Mouse (Mus musculus): ENCODE measurements around the gene Sun3. TPM values are rescaled to one million over a fixed set of nuclear protein-coding genes. Genes with fewer than 3 reads are reported as not detected.

Gene Sun3
- polyA plus RNA-seq, 1 experiment = 0.08 TPM

GRCm38 (mm10) chr11:9046546-9046945 is 2.2 kb downstream of the Sun3 start:
- Histone ChIP-seq H3K27ac (ENCODE audit: insufficient read depth, low read length) (no peak overlapping the region), H3K4me1 (ENCODE audit: control insufficient read depth, insufficient read depth, low read length) (peaks cover 3% of the 10 kb centered on the region), H3K4me3 (ENCODE audit: insufficient read depth, low read length) (no peak overlapping the region)
- TF ChIP-seq POLR2A (IDR thresholded peaks at IDR 0.05; ENCODE audit: extremely low read depth, insufficient read depth, low read length) (no peak), CTCF (IDR thresholded peaks at IDR 0.05; ENCODE audit: extremely low read depth, insufficient read depth, low read length) (no peak)

- TF ChIP-seq POLR2A (IDR thresholded peaks at IDR 0.05; ENCODE audit: extremely low read depth, insufficient read depth, low read length) = no peak
- no peak for TF ChIP-seq CTCF (IDR thresholded peaks at IDR 0.05; ENCODE audit: extremely low read depth, insufficient read depth, low read length)
- Histone ChIP-seq H3K27ac (ENCODE audit: insufficient read depth, low read length) (no peak overlapping the region), H3K4me1 (ENCODE audit: control insufficient read depth, insufficient read depth, low read length) (no peaks in the 10 kb centered on the region)
Observed at GRCm38 (mm10) chr11:9031530-9031929, 17.3 kb downstream of the Sun3 start.

GRCm38 (mm10) chr11:9025211-9025610 is 23.6 kb downstream of the Sun3 start:
- Histone ChIP-seq H3K4me1 (ENCODE audit: control insufficient read depth, insufficient read depth, low read length) (no peaks in the 10 kb centered on the region), H3K4me3 (ENCODE audit: insufficient read depth, low read length) (no peak overlapping the region), H3K27ac (ENCODE audit: insufficient read depth, low read length) (no peak overlapping the region)
- TF ChIP-seq POLR2A (IDR thresholded peaks at IDR 0.05; ENCODE audit: extremely low read depth, insufficient read depth, low read length) = no peak
- TF ChIP-seq CTCF (IDR thresholded peaks at IDR 0.05; ENCODE audit: extremely low read depth, insufficient read depth, low read length) = no peak

More at GRCm38 (mm10) chr11:9031530-9031929, 17.3 kb downstream of the Sun3 start:
- no peak overlapping the region for H3K4me3 ChIP-seq (ENCODE audit: insufficient read depth, low read length)

DNA sequence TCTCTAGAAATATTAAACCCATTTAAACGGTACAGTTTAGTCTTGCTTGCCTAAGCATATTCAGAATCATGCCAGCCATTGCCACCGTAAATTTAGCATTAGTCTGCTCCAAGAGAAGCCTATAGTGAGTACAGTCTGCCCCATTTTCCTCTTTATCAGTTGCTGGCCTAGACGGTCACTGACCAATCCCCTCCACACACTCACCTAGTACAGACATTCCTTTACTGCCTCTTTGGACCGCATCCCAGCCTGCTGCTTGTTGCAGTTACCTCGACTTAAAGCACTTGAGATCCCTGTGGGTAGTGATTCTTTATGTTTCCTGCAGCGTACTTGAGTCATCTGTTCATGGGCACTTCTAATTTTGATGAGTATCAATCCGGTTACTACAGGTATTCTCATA is 24.0 kb downstream of the Sun3 start:
- TF ChIP-seq CTCF (IDR thresholded peaks at IDR 0.05; ENCODE audit: extremely low read depth, insufficient read depth, low read length) = no peak
- TF ChIP-seq POLR2A (IDR thresholded peaks at IDR 0.05; ENCODE audit: extremely low read depth, insufficient read depth, low read length) = no peak
- Histone ChIP-seq H3K4me1 (ENCODE audit: control insufficient read depth, insufficient read depth, low read length) (no peaks in the 10 kb centered on the region), H3K27ac (ENCODE audit: insufficient read depth, low read length) (no peak overlapping the region), H3K4me3 (ENCODE audit: insufficient read depth, low read length) (no peak overlapping the region)

DNA sequence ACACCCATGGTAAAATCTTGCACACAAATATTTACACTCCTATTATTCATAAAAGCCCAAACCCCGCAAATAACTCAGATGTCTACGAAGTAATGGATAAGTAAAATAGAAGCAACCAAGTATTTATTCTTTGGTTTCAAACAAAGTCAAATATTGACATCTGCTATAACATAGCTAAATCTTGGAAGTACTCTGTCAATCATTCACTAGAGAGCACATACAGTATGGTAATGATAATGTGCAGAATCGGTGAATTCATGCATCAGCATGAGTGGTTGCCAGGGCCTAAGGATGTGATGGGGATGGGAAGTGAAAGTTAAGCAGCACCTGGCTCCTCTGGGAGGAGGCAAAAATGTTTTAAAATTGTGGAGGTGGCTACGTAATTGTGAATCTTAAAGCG is 28.6 kb downstream of the Sun3 start:
- TF ChIP-seq POLR2A (IDR thresholded peaks at IDR 0.05; ENCODE audit: extremely low read depth, insufficient read depth, low read length) (no peak), CTCF (IDR thresholded peaks at IDR 0.05; ENCODE audit: extremely low read depth, insufficient read depth, low read length) (no peak)
- H3K4me1 ChIP-seq (ENCODE audit: control insufficient read depth, insufficient read depth, low read length) = no peaks in the 10 kb centered on the region
- H3K27ac ChIP-seq (ENCODE audit: insufficient read depth, low read length) = no peak overlapping the region
- H3K4me3 ChIP-seq (ENCODE audit: insufficient read depth, low read length) = no peak overlapping the region

DNA sequence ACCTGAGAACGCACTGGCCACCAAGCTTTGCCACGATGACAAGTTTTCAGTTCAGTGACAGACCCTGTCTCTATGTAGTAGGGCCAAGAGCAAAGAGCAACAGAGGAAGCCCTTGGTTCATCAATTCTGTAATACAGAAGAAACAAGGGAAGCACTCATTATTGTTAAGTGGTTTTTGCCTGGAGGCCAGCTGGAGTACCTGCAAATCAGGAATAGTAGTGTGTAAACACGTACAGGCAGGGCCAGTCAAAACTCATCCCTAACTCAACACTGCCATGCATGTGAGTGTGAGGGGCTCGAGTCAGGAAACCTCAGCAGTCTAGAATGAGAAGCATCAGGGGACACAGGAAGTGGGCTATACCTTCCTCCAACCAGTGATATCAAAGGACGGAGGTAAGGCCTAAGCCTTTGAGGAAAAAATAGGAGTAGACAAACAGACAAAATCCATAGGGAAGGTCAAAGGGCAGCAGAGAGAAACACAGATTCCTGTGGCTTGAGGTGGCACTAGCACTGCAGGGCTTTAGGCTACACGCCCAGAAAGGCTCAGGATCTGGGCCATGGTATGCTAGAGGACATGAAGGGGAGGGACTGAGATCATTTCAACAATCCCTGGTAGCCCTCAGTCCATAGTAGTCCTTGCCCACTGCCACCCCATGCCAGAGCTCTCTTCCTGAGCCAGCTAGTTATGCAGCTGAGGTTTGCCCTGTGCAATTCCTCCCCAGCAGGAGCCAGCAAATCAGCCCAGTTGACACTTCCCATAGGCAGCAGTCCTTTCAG is 30.1 kb downstream of the Sun3 start:
- Histone ChIP-seq H3K4me1 (ENCODE audit: control insufficient read depth, insufficient read depth, low read length) (no peaks in the 10 kb centered on the region), H3K27ac (ENCODE audit: insufficient read depth, low read length) (no peak overlapping the region), H3K4me3 (ENCODE audit: insufficient read depth, low read length) (no peak overlapping the region)
- no peak for TF ChIP-seq CTCF (IDR thresholded peaks at IDR 0.05; ENCODE audit: extremely low read depth, insufficient read depth, low read length)
- TF ChIP-seq POLR2A (IDR thresholded peaks at IDR 0.05; ENCODE audit: extremely low read depth, insufficient read depth, low read length) = no peak

GRCm38 (mm10) chr11:9014740-9015139 is 34.1 kb downstream of the Sun3 start:
- no peak for TF ChIP-seq CTCF (IDR thresholded peaks at IDR 0.05; ENCODE audit: extremely low read depth, insufficient read depth, low read length)
- no peak for TF ChIP-seq POLR2A (IDR thresholded peaks at IDR 0.05; ENCODE audit: extremely low read depth, insufficient read depth, low read length)
- no peaks in the 10 kb centered on the region for H3K4me1 ChIP-seq (ENCODE audit: control insufficient read depth, insufficient read depth, low read length)
- no peak overlapping the region for H3K4me3 ChIP-seq (ENCODE audit: insufficient read depth, low read length)
- no peak overlapping the region for H3K27ac ChIP-seq (ENCODE audit: insufficient read depth, low read length)

DNA sequence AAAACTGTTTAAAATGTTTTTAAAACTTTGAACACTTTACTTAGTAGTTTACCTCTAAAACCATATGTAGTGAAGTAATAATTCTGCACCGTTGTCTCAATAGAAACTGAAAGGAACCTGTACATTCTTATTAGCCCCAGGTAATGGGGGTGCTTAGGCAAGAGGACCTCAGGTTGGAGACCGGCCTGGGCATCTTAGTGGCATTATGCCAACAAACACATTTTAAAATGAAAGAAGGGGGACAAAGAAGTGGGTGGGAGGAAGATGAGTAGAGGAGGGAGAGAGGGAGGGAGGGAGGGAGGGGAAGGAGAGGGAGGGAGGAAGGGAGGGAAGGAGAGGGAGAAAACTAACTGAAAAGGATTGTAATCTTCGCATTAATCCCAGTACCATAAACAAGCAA is 37.4 kb downstream of the Sun3 start:
- TF ChIP-seq CTCF (IDR thresholded peaks at IDR 0.05; ENCODE audit: extremely low read depth, insufficient read depth, low read length) (no peak), POLR2A (IDR thresholded peaks at IDR 0.05; ENCODE audit: extremely low read depth, insufficient read depth, low read length) (no peak)
- H3K27ac ChIP-seq (ENCODE audit: insufficient read depth, low read length) = no peak overlapping the region
- H3K4me1 ChIP-seq (ENCODE audit: control insufficient read depth, insufficient read depth, low read length) = no peaks in the 10 kb centered on the region
- H3K4me3 ChIP-seq (ENCODE audit: insufficient read depth, low read length) = peak overlapping the region; percentile 85

- peak; percentile 66 for TF ChIP-seq POLR2A (IDR thresholded peaks at IDR 0.05; ENCODE audit: extremely low read depth, insufficient read depth, low read length)
- TF ChIP-seq CTCF (IDR thresholded peaks at IDR 0.05; ENCODE audit: extremely low read depth, insufficient read depth, low read length) = no peak
Observed at GRCm38 (mm10) chr11:9010853-9011339, 37.9 kb downstream of the Sun3 start, which contains the start of gene Hus1. TSS of gene Hus1 (minus strand) at chr11:9011191.

GRCm38 (mm10) chr11:9010416-9010815 is 38.4 kb downstream of the Sun3 start:
- peak overlapping the region; percentile 85 for H3K4me3 ChIP-seq (ENCODE audit: insufficient read depth, low read length)
- peak overlapping the region; percentile 52; the same call in 1 of the 2 replicates for H3K27ac ChIP-seq (ENCODE audit: insufficient read depth, low read length)
- TF ChIP-seq CTCF (IDR thresholded peaks at IDR 0.05; ENCODE audit: extremely low read depth, insufficient read depth, low read length) = no peak
- TF ChIP-seq POLR2A (IDR thresholded peaks at IDR 0.05; ENCODE audit: extremely low read depth, insufficient read depth, low read length) = no peak
- H3K4me1 ChIP-seq (ENCODE audit: control insufficient read depth, insufficient read depth, low read length) = no peaks in the 10 kb centered on the region

More at GRCm38 (mm10) chr11:9010853-9011339, 37.9 kb downstream of the Sun3 start, which contains the start of gene Hus1:
- H3K4me3 ChIP-seq (ENCODE audit: insufficient read depth, low read length) = peak within 1 kb of the TSS; percentile 85
- no peaks in the 10 kb centered on the region for H3K4me1 ChIP-seq (ENCODE audit: control insufficient read depth, insufficient read depth, low read length)
- H3K27ac ChIP-seq (ENCODE audit: insufficient read depth, low read length) = peak within 1 kb of the TSS; percentile 52; the same call in 1 of the 2 replicates
